Mouse (Mus musculus) layer of hippocampus, adult 11-12 months (tissue): ENCODE results near the gene Adrb1.
A peak's percentile ranks its signal among the peaks of the same experiment; 100 is the strongest.
"Not testable (repeated sequence)": the region's sequence is repeated elsewhere in the genome, so short reads cannot be mapped to it uniquely, and the experiment has no call there.

Experiments
- DNase-seq: peaks from one replicate; pipeline ENCODE4 v3.0.0; 2022; ENCODE audit warnings: low spot score

The Adrb1 gene

GRCm38 (mm10) chr19:56749343-56749742 lies 27.3 kb downstream of the Adrb1 start:
- DNase-seq, result no peak

- no peak for DNase-seq
These were observed 28.7 kb downstream of the Adrb1 start for GRCm38 (mm10) chr19:56750709-56751108.

GRCm38 (mm10) chr19:56754456-56754855 lies 32.5 kb downstream of the Adrb1 start:
- not testable (repeated sequence) for DNase-seq

- DNase-seq, result no peak
These were observed 34.4 kb downstream of the Adrb1 start for GRCm38 (mm10) chr19:56756412-56756811.

DNA sequence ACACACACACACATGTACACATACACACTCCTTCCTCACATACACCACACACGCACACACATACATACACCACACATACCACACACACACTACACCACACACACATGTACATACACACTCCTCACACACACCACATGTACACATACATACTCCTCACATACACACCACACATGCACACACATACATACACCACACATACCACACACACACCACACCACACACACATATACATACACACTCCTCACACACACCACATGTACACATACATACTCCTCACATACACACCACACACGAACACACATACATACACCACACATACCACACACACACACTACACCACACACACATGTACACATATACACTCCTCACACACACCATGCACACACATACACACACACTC lies 36.3 kb downstream of the Adrb1 start:
- DNase-seq, result no peak

DNA sequence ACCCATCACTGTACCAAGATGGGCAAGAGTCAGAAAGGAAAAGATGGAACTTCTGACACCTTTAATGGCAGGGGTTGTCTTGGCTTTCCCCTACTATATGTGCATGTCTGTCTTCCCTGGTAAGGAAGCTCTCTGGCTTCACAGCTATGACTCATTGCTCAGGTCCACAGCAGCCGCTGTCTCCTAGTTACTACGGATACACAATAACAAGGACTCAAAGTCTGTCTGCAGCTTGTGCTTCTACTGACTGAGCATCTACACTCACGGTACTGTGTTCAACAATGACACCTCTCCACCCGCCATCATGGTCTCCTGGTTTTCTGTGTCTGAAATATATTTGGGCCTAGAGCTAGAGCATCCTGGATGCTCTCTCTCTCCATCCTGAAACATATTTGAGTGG lies 37.7 kb downstream of the Adrb1 start:
- no peak for DNase-seq

- DNase-seq, result no peak
These were observed 38.4 kb downstream of the Adrb1 start for GRCm38 (mm10) chr19:56760306-56760940.

DNA sequence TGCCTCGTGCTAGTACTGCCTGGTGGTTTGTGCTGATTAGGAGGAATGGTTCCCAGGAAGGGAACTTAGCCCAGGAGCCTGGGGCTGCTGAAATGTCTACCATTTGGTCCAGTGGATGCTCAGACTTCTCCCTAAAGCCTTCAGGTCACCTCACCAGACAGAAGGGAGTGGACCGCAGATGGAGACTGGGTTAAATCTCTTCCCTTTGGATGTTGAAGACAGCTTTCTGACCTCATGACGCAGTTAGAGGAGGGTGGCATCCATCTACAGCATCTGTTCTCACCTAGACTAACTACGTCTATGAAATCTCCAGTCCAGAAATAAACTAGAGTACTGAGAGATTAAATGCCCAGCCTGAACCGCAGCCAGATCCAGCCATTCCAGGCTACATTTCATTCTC lies 39.1 kb downstream of the Adrb1 start:
- DNase-seq, result no peak

DNA sequence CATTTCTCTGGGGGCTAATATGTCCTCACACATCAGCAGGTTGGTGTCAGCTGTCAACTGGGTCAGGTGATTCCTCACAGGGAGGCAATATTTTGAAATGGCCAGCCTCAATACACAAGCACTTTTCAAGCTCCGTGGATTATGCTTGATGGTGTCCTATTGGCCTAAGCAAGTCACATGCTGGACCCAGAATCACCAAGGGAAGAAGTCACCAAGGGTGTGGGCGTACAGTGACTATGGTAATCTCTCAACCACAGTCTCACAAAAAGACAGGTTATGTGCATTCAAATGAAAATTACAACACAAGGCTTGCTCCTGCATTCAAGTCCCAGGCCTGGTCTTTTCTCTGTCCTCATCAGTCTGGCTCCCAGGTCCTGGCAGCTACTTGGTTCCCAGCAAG lies 39.7 kb downstream of the Adrb1 start:
- DNase-seq, result no peak

DNA sequence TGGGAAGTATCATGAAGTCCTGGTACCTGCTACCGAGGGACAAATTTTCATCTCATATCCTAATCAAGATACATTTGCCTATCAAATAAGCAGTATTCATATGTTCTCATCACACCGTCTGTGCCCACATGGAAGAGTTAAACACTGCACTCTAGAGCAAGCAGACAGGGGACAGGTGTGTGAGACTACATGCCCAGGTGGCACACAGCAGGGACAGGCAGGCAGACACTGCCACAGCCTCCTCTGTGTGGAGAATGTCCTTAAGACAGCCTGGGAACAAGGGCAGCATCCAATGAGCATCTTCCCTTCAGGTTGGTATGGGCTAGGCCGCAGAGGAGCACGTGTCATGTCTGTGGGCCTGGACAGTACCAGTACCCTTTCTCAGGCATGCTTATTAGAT lies 40.7 kb downstream of the Adrb1 start:
- no peak for DNase-seq

DNA sequence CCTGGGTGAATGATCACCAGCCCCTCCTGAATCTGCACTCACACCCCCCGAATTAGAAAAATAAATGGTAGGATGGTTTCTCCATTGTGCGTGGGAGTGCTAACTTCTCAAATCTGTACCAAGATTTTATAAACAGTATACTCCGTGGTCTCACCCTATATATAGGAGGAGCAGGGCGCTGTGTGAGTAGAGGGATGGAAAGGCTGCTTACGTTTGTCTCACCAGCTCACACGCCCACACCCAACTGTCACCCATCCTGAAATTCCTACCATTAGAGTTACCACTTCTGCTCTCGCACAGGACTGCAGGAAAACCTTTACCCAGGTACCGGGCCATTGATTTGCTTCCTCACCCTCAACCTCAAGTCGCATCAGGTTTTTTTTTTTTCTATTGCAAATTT lies 47.0 kb downstream of the Adrb1 start:
- DNase-seq, result no peak

DNA sequence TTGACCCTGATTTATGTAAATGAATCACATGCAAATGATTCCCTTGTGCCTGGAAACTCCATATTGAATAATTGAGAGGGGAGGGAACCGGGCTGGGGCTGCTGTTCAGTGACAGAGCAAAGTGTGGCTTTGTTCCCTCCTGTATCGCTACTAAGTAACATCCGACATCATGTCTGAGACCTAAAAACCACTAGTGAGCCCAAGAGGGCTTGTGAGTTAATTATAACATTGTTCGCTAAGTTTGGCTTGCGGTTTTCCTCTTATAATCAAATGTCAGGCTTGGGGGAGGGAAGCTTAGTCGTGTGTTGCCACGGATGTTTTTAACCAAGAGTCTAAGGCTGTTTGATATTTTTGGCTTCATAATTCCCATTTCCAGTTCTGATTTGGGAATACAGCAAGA lies 50.2 kb downstream of the Adrb1 start:
- no peak for DNase-seq

GRCm38 (mm10) chr19:56773393-56773971 lies 51.5 kb downstream of the Adrb1 start:
- DNase-seq, result no peak

DNA sequence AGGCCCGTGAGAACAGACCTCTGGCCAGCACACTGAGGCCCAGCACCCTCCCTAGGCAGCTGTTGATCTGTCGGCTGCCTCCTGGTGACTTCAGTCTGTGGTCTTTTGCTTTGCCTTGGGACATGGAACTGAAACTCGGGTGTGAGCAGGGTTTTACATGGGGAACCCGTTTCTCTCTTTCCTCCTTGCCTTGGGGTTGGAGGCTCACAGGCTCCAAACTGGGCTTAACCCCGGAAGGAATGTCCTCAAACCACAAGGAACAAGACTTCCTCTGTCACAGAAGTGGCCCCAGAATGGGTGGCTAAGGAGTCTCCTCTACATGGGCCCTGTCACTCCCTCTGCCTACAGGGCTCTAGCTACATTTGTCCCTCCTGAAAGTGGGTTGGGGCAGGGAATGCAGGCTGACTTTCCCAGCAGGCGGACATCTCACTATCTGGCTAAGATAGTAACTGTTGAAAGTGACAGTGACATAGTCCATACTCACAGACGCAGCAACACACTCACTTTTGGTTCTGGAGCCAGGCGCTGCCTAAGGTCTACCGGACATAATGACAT lies 52.5 kb downstream of the Adrb1 start:
- peak; percentile 48 for DNase-seq

GRCm38 (mm10) chr19:56774971-56775892 lies 53.2 kb downstream of the Adrb1 start:
- no peak for DNase-seq

DNA sequence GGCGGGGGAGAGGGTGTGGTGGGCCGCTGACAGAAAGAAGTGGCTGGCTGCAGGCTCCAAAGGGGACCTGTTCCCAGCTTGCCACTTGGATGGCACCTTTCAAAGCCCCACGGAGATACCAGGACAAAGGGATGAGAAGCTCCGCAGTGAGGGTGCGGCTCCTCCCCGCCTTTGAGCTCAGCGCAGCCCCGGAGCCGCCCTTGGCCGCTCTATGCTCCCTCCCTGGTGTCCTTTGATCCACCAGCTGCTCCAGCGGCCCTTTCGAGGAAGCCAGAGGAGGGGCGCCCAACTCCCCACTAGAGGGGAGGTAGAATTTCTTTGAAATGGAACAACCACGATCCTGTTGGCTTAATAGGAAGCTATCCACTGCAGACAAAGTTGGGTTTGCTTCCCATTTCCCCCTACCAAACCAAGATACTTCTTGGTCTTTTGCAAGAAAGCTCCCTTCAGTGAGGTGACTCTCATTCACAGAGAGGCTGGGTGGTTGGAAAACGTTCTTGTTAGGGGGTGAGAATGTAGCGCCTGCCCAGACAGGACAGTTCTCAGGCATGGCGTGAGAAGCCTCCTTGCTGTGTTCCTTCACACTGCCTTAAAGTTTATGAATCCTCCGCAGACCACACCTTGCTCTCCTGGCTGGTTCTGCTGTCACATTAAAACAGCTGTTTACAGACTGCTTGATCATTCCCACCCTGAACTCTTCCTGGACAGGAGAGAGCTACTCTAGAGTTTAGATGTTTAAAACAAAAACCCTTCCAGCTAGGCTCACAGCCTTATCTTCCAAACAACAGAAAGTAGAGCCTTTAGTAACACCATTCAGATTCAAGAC lies 54.1 kb downstream of the Adrb1 start:
- DNase-seq, result no peak

DNA sequence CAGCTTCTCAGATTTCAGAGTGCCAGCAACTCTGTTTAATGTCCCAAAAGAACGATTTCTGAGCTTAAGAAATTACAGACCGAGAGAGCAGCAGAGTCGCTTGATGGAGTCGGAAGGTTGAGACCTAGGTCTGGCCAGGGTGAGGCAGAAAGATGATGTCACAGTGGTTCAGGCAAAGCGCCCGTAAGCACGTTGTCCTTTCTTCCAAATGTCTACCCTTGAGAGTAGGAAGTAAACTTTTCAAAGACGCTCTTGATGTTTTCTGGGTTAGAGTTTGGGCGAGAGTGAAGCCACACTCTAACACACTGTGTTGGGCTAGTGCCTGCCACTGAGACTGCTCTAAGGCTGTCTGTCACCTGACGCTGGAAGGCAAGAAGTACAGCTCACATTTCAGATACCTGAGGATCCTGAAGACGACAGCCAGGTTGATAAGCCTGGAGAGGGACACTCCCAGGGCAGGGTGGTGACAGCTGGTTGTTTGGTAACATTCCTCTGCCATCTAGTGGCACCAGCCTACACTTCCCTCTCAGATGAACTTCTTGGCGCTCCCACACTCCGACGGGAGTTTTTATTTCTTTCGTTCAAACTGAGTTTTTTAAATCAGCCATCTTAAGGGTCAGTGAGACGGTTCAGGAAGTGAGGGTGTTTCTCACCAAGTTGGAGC lies 54.9 kb downstream of the Adrb1 start:
- DNase-seq, result peak; percentile 55

DNA sequence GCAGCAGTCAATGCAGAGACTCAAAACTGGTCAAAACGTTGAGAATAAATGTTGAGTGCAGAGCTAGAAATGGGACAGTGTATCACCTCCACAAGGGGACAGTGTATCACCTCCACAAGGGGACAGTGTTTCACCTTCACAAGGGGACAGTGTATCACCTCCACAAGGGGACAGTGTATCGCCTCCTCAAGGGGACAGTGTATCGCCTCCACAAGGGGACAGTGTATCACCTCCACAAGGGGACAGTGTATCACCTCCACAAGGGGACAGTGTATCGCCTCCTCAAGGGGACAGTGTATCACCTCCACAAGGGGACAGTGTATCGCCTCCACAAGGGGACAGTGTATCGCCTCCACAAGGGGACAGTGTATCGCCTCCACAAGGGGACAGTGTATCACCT lies 56.5 kb downstream of the Adrb1 start:
- not testable (repeated sequence) for DNase-seq
